Mouse (Mus musculus): Measurements from ENCODE around the gene Cnep1r1. TPM values are rescaled to one million over a fixed set of nuclear protein-coding genes. Genes with fewer than 3 reads are reported as not detected.

Gene Cnep1r1
- polyA plus RNA-seq, 1 experiment from 2014 or later: 61.3 TPM

Small RNA genes within 50 kb of the gene (microRNA-seq; reads per million reads assigned to microRNA genes)
- gene Mir7071: 1.0 reads per million

Other genes starting within 250 kb of the Cnep1r1 start
- 14.3 and 14.5 TPM in 2 replicates for gene Zfp423, start 159.2 kb upstream of the Cnep1r1 start, polyA plus RNA-seq (2015; fragmentation: Nextera tagmentation; extraction: Ambion mirVana)
- 45.0 and 46.3 TPM in 2 replicates for gene Heatr3, start 19.1 kb downstream of the Cnep1r1 start, polyA plus RNA-seq (2015; fragmentation: Nextera tagmentation; extraction: Ambion mirVana)
- 5.8 and 7.3 TPM in 2 replicates for gene Tent4b, start 80.4 kb downstream of the Cnep1r1 start, polyA plus RNA-seq (2015; fragmentation: Nextera tagmentation; extraction: Ambion mirVana)
- gene Adcy7, start 153.6 kb downstream of the Cnep1r1 start, polyA plus RNA-seq (2015; fragmentation: Nextera tagmentation; extraction: Ambion mirVana): 7.3 and 8.3 TPM in 2 replicates
- 54.4 and 63.2 TPM in 2 replicates for gene Brd7, start 243.4 kb downstream of the Cnep1r1 start, polyA plus RNA-seq (2015; fragmentation: Nextera tagmentation; extraction: Ambion mirVana)